Mouse (Mus musculus) MEL-GATA-1-ER (cell line): ENCODE measurements around the gene Lgr6.

ENCODE experiments used
- DNase-seq: peaks from one replicate; pipeline ENCODE4 v3.0.0-alpha.2; 2012; ENCODE audit warnings: low read depth; ENCODE audit errors: extremely low read depth

Lgr6 gene

GRCm38 (mm10) chr1:134962053-134962803 lies 142.8 kb downstream of the Lgr6 start, which contains the start of gene Ube2t:
Gene Ube2t (plus strand): TSS chr1:134962565.
- DNase-seq: peak; percentile 85

- DNase-seq: no peak
Observed at GRCm38 (mm10) chr1:134960634-134961033, 144.4 kb downstream of the Lgr6 start.

GRCm38 (mm10) chr1:134955637-134956176 lies 149.4 kb downstream of the Lgr6 start, which contains the start of gene Ppp1r12b:
Gene Ppp1r12b (minus strand): TSS chr1:134955942.
- peak; percentile 99 for DNase-seq

- DNase-seq: no peak
Observed at GRCm38 (mm10) chr1:134955050-134955636, 149.9 kb downstream of the Lgr6 start.

DNA sequence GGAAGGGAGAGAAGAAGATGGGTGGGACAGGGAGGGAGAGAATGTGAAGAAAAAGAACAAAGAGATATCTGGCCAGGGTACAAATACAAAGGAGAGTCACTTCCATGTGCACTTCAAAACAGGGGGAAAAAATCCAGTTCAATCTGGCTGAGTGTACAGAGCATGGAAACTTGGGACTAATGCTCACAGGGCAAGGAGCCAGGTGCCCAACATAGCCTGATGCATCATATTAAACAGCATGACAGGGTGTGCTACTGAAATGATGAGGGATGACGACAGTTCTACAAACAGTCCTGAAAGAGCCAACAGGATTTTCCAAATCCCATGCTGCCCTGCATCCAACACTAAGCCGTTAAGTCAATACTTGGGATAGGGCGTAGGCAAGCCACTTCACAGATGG lies 155.1 kb downstream of the Lgr6 start:
- DNase-seq: no peak

DNA sequence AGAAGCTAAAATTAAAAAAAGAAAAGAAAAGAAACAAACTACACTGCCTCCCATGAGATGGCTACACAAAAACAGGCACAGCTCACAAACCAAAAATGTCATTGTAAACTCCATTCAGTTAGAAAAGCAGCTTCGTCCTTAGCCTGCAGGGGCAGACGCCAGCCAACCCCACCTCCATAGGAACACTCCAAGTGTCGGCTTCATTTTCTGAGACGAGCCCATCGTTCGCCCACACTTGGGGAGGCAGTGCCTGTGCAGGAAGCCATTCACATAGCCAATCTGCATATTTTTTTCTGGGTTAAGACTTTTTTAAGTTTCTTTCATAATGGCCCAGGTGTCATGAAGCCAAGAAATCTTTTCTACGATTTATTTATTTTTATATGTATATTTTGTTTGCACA lies 157.5 kb downstream of the Lgr6 start:
- DNase-seq: no peak

DNA sequence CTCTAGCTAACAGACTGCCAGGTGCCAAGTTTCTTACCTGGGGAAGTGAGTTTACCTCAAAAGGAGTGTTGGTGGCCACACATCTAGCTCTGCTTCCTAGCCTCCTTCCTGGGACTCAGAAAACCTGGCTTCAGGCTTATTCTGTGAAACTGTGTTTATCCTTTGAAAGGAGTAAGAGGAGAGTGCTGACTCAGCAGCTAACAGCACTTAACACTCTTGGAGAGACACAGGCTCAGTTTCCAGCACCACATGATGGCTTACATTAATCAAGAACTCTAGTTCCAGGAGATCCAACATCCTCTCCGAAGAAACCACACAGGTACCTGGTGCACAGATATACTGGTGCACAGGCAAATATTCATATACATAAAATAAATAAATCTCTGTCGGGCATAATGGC lies 162.2 kb downstream of the Lgr6 start:
- DNase-seq: no peak

- DNase-seq: no peak
Observed at GRCm38 (mm10) chr1:134940863-134941262, 164.2 kb downstream of the Lgr6 start.

- DNase-seq: no peak
Observed at GRCm38 (mm10) chr1:134938233-134938632, 166.8 kb downstream of the Lgr6 start.

- DNase-seq: no peak
Observed at GRCm38 (mm10) chr1:134936335-134936734, 168.7 kb downstream of the Lgr6 start.
